Mouse (Mus musculus) brown adipose tissue, adult 24 weeks (tissue): ENCODE results near the gene Traip. TPM values are rescaled to one million over a fixed set of nuclear protein-coding genes. Genes with fewer than 3 reads are reported as not detected.

Experiments used
- H3K27ac ChIP-seq: fragments of 200-500 bp; replicated peaks from 2 replicates; pipeline ENCODE4 v1.5.1; 2012; ENCODE audit warnings: low read depth, mild to moderate bottlenecking, low read length
- H3K4me1 ChIP-seq: fragments of 200-500 bp; 2 replicates; pipeline ENCODE4 v1.6.1; 2012; ENCODE audit warnings: low read length, mixed read lengths; ENCODE audit not compliant: control insufficient read depth, insufficient read depth, insufficient read length
- H3K4me3 ChIP-seq: fragments of 200-500 bp; 2 replicates; pipeline ENCODE4 v1.5.1; 2012; ENCODE audit warnings: low read depth, mild to moderate bottlenecking, low read length, moderate library complexity; ENCODE audit not compliant: insufficient read depth
- polyA plus RNA-seq: library from polyadenylated mRNA; stranded (reverse); fragments of >200 nt; gene quantifications from 2 replicates; pipeline ENCODE4 v1.2.4, GENCODE M21; 2012; ENCODE audit not compliant: missing spikeins, insufficient read depth, insufficient read length

Traip gene
- polyA plus RNA-seq, result not detected in 2 replicates

- Histone ChIP-seq H3K27ac (peak within 1 kb of the TSS; percentile 56; the same call in 1 of the 2 replicates), H3K4me1 (no peaks in the 10 kb centered on the region), H3K4me3 (peak within 1 kb of the TSS; percentile 84)
Observed at GRCm38 (mm10) chr9:107949922-107950235, at the start of gene Traip. TSS of gene Traip (plus strand) at chr9:107950136.

- Histone ChIP-seq H3K27ac (no peak overlapping the region), H3K4me1 (no peaks in the 10 kb centered on the region), H3K4me3 (no peak overlapping the region)
Observed at GRCm38 (mm10) chr9:107900840-107901626, 48.9 kb upstream of the Traip start.

- no peaks in the 10 kb centered on the region for H3K4me1 ChIP-seq
- H3K27ac ChIP-seq, result no peak overlapping the region
- H3K4me3 ChIP-seq, result no peak overlapping the region
Observed at GRCm38 (mm10) chr9:107901627-107901914, 48.4 kb upstream of the Traip start.

GRCm38 (mm10) chr9:107904726-107905125 is 45.2 kb upstream of the Traip start:
- no peak overlapping the region for H3K4me3 ChIP-seq
- H3K4me1 ChIP-seq, result no peaks in the 10 kb centered on the region
- H3K27ac ChIP-seq, result no peak overlapping the region

GRCm38 (mm10) chr9:107906252-107906966 is 43.5 kb upstream of the Traip start, which contains the start of gene Mst1r:
TSS of gene Mst1r (plus strand) at chr9:107906873.
- Histone ChIP-seq H3K27ac (peak within 1 kb of the TSS; percentile 21; the same call in 1 of the 2 replicates), H3K4me3 (peak within 1 kb of the TSS; percentile 53), H3K4me1 (no peaks in the 10 kb centered on the region)

- Histone ChIP-seq H3K27ac (peak overlapping the region; percentile 21; the same call in 1 of the 2 replicates), H3K4me3 (peak overlapping the region; percentile 53), H3K4me1 (no peaks in the 10 kb centered on the region)
Observed at GRCm38 (mm10) chr9:107906967-107907800, 42.8 kb upstream of the Traip start.

GRCm38 (mm10) chr9:107907801-107908120 is 42.2 kb upstream of the Traip start:
- Histone ChIP-seq H3K4me3 (peak overlapping the region; percentile 38), H3K4me1 (no peaks in the 10 kb centered on the region), H3K27ac (peak overlapping the region; percentile 30)

GRCm38 (mm10) chr9:107908410-107909158 is 41.4 kb upstream of the Traip start:
- no peaks in the 10 kb centered on the region for H3K4me1 ChIP-seq
- H3K27ac ChIP-seq, result peak overlapping the region; percentile 48
- peak overlapping the region; percentile 38 for H3K4me3 ChIP-seq

- Histone ChIP-seq H3K4me1 (no peaks in the 10 kb centered on the region), H3K27ac (no peak overlapping the region)
Observed at GRCm38 (mm10) chr9:107910025-107910769, 39.7 kb upstream of the Traip start.

GRCm38 (mm10) chr9:107914764-107915420 is 35.0 kb upstream of the Traip start:
- Histone ChIP-seq H3K27ac (no peak overlapping the region), H3K4me3 (no peak overlapping the region), H3K4me1 (no peaks in the 10 kb centered on the region)

More at GRCm38 (mm10) chr9:107910025-107910769, 39.7 kb upstream of the Traip start:
- no peak overlapping the region for H3K4me3 ChIP-seq

GRCm38 (mm10) chr9:107917895-107918608 is 31.9 kb upstream of the Traip start:
- Histone ChIP-seq H3K27ac (no peak overlapping the region), H3K4me1 (no peaks in the 10 kb centered on the region), H3K4me3 (no peak overlapping the region)

- Histone ChIP-seq H3K4me1 (peaks cover 2% of the 10 kb centered on the region; the same call in 1 of the 2 replicates), H3K27ac (no peak overlapping the region), H3K4me3 (no peak overlapping the region)
Observed at GRCm38 (mm10) chr9:107918884-107919283, 31.1 kb upstream of the Traip start.

- peaks cover 5% of the 10 kb centered on the region for H3K4me1 ChIP-seq
- H3K27ac ChIP-seq, result no peak overlapping the region
- H3K4me3 ChIP-seq, result no peak overlapping the region
Observed at GRCm38 (mm10) chr9:107919441-107919840, 30.5 kb upstream of the Traip start.
